Mouse (Mus musculus) R1 (cell line): ENCODE measurements around the gene Kif23.

ENCODE experiments used
- DNase-seq: peaks from one replicate; pipeline ENCODE4 v3.0.0-alpha.2; 2018; ENCODE audit warnings: low read depth, low spot score

Kif23 gene

DNA sequence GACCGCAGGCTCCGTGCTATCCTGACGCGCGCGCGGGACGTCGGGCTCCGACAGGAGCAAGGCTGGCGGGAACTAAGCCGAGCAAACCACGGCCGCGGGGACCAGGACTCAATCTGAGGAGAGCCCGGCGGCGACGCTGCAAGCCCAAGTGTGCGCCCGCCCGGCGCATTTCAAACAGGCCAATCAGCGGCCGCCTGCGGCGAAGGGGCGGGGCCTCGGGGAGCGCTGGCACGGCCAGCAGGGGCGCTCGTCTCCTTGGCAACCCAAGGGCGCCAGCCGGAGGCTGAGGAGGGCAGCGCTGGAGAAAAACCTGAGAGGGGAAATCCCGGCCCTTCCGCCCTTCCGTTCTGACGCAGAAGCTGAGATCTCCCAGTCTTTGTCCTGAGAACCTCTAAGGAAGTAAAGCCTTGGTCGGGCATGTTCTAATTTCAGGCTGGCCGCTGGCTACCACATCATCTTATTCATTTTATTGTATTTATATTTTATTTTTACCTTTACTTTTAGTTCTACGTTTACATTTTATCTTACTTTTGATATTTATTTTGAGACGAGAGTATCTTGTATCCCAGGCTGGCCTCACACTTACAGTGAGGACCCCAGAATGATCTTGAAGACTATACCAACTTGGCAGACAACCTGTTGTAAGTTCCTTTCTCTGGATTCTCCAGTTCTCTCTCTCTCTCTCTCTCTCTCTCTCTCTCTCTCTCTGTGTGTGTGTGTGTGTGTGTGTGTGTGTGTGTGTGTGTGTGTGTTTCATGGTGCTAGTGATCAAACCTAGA is at the start of gene Kif23:
TSS of gene Kif23 (minus strand) at position 152 of the 779 bp plus-strand sequence.
- peak; percentile 97 for DNase-seq

DNA sequence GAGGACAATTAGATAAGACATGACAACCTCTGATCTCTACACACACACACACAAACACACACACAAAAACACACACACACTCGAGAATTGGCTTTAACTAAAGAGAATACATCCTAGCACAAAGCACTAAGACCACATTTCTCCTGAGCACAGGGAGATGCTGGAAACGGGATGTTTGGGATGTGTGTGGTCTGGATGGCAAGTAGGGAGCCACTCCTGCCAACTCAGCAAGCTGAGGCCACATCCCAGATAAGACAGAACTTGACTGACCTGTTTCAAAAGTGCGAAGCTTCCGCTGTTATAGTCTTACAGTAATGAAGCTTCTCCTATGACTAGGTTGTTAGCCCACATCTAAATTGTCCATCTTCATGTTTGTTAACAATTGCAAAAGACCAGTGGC is 44.6 kb upstream of the Kif23 start:
- DNase-seq = no peak

GRCm38 (mm10) chr9:61990738-61991137 is 44.2 kb upstream of the Kif23 start:
- no peak for DNase-seq

DNA sequence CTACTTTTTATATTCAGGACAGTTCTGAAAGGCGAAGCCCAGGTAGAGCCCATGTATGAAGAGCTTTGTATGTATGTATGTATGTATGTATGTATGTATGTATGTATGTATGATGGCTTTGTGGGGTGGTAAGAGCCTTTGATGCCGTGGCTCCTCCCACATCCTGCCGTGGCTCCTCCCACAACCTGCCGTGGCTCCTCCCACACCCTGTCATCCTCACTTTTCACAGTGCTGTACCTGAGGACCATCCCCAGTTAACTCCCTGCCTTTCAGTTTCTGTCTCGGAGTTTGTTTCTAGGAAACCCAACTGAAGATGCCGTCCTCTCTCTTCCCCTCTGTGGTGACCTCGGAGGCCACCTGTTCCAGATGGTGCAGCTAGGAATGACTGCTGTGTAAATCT is 39.5 kb upstream of the Kif23 start:
- peak; percentile 17 for DNase-seq

- peak; percentile 63 for DNase-seq
These were observed 38.7 kb upstream of the Kif23 start for GRCm38 (mm10) chr9:61985183-61985863.

DNA sequence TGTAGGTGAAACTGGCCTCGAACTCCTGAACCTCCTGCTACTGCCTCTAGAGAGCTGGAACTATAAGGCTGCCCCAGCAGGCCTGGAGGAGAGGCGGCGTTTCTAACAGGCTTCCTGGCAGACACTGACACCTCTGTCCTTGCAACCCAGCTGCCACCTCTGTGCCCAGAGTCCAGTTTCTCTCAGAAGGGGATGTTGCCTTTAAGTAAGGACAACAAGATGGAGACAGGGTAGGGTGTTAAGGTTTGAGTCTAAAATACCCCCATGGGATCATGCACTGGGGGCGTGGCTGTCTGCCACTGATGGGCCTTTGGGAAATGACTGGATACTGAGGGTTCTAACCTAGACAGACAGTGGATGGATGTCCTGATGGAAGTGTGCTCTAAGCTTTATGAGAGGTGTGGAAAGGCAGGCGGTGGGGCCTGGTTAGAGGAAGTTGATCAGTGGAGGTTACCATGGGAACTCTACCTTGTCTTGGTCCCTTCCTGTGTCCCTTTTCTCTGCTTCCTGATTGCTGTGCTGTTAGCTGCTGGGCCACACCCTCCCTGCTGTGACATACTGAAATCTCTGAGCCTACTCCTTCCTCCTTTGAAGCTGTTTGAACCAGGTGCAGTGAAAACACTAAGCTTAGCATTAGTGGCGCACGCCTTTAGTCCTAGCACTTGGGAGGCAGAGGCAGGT is 36.5 kb upstream of the Kif23 start:
- peak; percentile 82 for DNase-seq

DNA sequence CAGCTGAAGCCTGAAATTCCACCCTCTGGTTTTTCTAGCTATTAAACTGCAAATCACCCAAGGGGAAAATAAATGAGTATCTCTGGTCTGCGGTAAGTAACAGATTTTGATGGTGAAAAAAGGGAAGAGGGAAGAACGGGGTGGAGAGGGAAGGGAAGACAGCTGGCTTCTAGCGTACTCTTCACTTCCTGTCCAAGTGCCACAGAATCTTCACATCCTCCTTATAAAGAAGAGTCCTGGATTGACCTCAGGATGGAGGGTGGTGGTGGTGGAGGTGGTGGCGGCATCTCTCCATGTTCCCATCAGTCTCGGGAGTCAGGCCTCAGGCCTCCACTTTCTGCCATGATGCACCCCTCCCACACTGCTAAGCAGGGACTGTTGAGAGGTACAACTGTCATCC is 35.3 kb upstream of the Kif23 start:
- DNase-seq = no peak

DNA sequence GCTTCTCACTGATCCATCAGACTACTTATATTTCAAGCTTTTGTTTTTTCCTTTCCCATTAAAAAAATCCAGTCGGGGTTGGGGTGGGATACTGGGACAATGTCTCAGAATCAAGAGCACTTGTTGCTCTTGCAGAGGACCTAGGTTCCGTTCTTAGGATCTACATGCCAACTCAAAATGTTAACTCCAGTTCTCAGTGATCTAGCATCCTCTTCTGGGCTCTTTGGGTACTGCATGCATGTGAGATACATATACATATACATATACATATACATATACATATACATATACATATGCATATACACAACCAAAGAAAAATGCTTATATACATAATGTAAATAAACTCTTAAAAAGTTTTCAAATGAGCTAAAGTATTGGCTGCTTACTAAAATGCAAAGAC is 33.4 kb upstream of the Kif23 start:
- peak; percentile 40 for DNase-seq

DNA sequence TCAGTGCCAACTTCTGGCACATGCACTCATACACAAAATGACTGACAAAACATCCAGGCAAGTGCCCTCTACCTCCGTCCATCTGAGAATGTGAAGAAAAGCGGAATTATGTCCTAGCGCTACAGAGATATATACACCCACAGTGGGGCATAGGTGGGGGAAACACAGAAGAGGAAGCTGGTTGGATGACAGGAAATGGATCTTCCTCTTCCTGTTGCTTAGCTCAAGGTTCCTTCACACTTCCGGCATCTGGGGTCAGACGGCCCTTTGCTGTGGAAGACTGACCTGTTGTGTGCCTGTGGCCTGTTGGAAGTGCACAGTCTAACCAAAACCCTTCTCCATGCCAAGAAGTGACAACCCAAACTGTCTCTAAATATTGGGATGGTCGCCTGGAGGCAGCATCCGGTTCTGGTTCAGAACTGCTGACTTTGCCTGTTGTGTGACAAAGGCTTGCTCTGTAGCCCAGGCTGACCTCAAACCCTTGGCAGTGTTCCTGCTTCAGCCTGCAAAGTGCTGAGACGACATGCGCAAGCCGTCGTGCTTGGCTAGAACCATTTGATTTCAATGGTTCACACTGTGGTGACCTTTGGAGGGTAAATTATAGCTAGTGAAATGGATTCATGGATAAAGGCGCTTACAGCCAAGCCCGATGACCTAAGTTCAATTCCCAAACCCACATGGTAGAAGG is 30.8 kb upstream of the Kif23 start:
- no peak for DNase-seq

DNA sequence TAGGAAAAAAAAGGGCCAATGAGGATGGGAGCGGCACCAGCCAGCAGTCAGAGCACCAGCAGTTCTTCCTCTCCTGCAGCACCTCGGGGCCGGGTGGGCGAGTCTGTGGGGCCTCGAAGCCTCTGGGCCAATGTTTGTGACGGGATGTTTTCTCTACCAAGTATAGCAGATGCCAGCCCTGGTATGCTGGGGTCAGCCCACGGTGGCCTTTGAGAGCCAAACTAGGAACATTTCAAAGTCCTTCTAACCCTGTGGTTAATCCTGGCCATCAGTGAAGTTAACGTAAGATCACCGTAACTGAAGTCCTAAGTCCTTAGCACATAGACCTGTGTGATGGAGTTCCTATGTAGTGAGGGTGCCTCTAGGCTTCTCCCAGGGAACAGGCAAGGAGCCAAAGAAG is 25.5 kb upstream of the Kif23 start:
- DNase-seq = no peak

DNA sequence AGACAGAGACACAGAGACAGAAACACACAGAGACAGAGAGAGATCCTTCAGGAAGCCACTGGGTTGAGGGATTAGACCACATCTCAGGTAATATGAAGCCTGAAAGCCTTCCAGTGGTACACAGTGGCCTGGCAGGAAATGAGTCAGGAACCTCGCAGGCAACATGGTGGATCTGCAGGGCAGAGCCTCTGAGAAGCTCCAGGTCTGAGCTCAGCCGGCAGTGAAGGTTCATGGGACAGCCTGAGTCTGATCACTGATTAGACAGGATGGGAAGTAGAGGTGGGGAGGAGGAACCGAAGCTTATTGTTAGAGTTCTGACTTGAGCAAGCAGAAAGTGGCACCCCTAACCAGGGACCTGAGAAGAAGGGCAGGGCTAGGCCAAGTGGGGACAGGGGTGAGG is 24.5 kb upstream of the Kif23 start:
- DNase-seq = no peak

DNA sequence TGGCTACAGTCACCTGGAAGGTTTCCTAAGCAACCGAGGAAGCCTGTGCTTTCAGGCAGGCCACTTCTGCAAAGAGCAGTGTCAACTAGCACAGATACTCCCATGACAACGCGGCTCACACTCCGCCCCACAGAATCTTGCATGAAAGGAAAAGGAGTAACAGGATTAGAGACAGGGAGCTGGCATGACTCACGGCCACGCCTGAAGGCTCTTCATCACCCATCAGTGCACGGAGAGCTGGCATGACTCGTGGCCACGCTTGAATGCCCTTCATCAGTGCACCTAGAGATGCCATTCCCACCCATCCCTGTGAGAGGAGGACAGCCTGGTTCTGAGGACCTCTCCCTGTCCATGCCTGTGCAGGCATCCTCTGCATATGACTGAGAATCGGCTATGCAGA is 20.8 kb upstream of the Kif23 start:
- no peak for DNase-seq

DNA sequence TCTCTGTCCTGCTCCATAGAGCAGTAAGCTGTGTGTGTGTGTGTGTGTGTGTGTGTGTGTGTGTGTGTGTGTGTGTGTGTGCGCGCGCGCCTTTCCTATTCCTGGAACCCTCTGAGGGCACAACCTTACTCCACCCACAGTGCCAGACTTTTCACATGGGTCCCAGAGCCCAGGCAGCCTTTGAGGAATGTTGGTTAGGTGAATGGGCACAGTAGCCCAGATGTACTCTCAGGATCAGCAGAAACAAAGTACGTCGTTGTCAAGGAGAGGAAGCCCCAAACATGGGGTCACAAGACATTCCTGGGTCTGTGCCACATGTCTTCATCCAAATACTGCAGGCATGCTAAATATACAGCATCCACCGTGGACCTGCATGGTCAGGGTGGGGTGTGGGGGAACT is 19.4 kb upstream of the Kif23 start:
- DNase-seq = no peak

- DNase-seq = peak; percentile 78
These were observed 18.9 kb upstream of the Kif23 start for GRCm38 (mm10) chr9:61965411-61965930.

DNA sequence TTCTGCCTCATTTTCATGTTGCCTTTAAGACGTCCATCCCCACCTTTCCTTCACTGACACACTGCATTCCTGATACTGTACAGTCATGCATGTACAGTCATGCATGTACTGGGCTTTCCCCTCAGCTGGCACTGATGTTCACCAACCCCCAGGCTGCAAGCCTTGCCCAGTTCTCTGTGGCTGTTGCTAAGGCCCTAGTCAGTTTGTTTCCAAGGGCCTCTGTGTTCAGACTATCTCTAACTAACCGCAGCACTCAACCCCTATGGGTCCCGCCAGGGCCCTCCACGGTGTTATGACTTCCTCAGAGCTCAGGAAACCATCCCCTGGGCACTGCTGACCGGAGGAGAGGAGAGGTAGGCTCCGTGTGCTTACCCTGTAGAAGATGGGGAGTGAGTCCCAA is 16.8 kb upstream of the Kif23 start:
- DNase-seq = no peak

- DNase-seq = no peak
These were observed 14.6 kb upstream of the Kif23 start for GRCm38 (mm10) chr9:61961181-61961580.

- no peak for DNase-seq
These were observed 14.2 kb upstream of the Kif23 start for GRCm38 (mm10) chr9:61960753-61961152.

- no peak for DNase-seq
These were observed 13.5 kb upstream of the Kif23 start for GRCm38 (mm10) chr9:61959921-61960569.

- DNase-seq = no peak
These were observed 8.1 kb upstream of the Kif23 start for GRCm38 (mm10) chr9:61954707-61955106.

- DNase-seq = no peak
These were observed 5.7 kb upstream of the Kif23 start for GRCm38 (mm10) chr9:61952241-61952640.
